Mouse (Mus musculus) erythroblast, embryonic 14.5 days (primary cell): Measurements from ENCODE around the gene Gmds. TPM values are rescaled to one million over a fixed set of nuclear protein-coding genes. Genes with fewer than 3 reads are reported as not detected.

Experiments used
- H3K27me3 ChIP-seq: 2 replicates; pipeline ENCODE4 v1.6.1; 2012; ENCODE audit warnings: inconsistent platforms; ENCODE audit not compliant: control insufficient read depth
- H3K36me3 ChIP-seq: 2 replicates; pipeline ENCODE4 v1.6.1; 2012; ENCODE audit warnings: mild to moderate bottlenecking, inconsistent platforms; ENCODE audit not compliant: control insufficient read depth
- H3K4me1 ChIP-seq: 2 replicates; pipeline ENCODE4 v1.6.1; 2012; ENCODE audit warnings: inconsistent platforms; ENCODE audit not compliant: control insufficient read depth
- H3K4me3 ChIP-seq: replicated peaks from 2 replicates; pipeline ENCODE3; 2012; ENCODE audit warnings: moderate library complexity, mild to moderate bottlenecking, inconsistent platforms
- H3K9me3 ChIP-seq: 2 replicates; pipeline ENCODE4 v1.6.1; 2012; ENCODE audit warnings: low read length, inconsistent platforms, mixed read lengths; ENCODE audit not compliant: control insufficient read depth
- GATA1 ChIP-seq: IDR thresholded peaks from 2 replicates; pipeline ENCODE4 v1.6.1; 2012; ENCODE audit warnings: low read length, inconsistent platforms, mixed read lengths
- TAL1 ChIP-seq: IDR thresholded peaks from 3 replicates; pipeline ENCODE4 v1.6.1; 2012; ENCODE audit warnings: low read length, inconsistent platforms, mixed read lengths
- polyA plus RNA-seq: library from polyadenylated mRNA; stranded (reverse); fragments of >175 nt; gene quantifications from 2 replicates; pipeline ENCODE4 v1.2.3, GENCODE M21; 2012

Gene Gmds
- polyA plus RNA-seq, 1 experiment = 1.2 TPM

DNA sequence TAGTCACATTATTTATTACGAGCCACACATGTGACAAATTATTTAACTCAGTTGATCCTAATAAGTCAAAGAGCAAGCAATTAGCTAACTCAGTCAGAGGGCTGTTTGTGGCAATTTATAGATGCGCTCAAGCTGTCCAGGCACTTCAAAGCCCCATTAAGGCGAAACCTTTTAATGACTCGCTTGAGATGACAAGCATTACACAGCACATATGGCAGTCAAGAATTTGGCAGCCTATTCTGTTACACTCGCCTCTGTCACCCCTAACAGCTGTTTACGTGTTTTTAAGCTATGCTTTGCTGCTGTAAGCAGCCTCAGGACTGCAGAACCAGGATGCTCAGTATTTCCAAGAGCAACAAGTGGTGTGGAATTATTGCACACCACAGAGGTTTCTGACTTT, 283.2 kb downstream of the Gmds start:
- no peaks in the 10 kb centered on the region for H3K4me1 ChIP-seq
- no peaks in the 10 kb centered on the region for H3K36me3 ChIP-seq
- TF ChIP-seq GATA1 (no peak), TAL1 (no peak)
- H3K9me3 ChIP-seq = no peaks in the 10 kb centered on the region
- H3K4me3 ChIP-seq = no peak overlapping the region
- no peaks in the 10 kb centered on the region for H3K27me3 ChIP-seq

DNA sequence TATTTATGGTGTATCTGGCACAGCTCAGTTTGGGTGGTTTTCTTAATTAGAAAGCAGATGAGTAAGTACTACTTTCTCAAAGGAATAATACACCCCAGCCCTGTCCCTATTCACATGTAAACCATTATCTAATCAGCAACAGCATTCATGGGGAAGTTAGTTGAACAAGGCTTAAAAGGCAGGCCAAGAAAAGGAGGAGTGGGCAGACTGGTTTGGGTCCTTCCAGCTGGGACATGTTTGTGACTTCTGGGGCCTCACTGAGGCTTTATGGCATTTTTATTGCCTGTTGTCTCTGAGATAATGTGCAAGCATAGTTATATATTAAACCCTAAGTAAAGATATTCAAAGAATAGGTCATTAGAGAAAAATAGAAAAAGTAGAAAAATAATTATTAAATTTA, 285.0 kb downstream of the Gmds start:
- no peak for TF ChIP-seq TAL1
- no peak for TF ChIP-seq GATA1
- H3K4me3 ChIP-seq = no peak overlapping the region

DNA sequence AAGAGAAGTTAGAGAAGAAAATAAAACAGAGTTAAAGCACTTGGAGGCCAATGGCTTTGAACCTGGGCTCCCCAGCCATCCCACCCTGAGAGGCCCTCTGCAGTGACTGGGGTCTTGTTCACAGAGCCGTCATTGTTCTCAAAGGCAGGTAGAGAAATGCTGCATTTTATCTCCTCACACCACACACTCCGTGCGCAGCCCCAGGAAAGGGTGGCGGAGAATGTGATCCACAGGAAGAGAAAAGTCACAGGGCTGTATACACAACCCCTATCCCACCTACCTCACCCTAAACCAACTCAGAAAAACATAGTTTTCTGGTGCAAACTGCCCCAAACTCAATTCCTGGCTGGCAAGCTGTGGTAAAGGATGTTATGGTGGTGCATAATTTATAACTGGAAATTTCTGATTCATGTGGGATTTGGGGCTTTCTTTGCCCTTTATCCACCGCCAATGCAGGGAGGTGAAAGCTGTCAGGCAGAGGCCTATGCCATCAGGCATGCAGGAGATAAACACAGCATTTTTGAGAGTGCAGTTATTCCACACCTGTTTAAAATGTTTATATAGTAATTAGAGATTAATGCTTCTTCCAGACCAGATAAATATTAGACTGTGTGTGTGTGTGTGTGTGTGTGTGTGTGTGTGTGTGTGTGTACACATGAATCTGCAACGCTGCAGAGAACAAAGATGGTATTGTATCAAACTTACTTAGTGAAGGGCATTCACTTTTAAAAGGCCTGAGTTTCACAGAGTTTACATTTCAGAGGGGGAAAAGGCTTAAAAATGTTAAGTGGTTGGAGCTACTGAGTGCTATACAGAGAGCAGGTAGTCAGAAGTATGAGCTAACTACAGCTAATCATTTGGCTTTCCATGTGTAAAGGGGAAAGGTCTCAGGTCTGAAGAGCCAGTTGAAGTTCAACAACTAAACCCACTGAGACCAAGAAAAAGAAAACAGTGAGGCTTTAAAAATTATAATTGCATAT, 290.3 kb downstream of the Gmds start:
- no peaks in the 10 kb centered on the region for H3K9me3 ChIP-seq
- no peaks in the 10 kb centered on the region for H3K4me1 ChIP-seq
- no peaks in the 10 kb centered on the region for H3K36me3 ChIP-seq
- no peaks in the 10 kb centered on the region for H3K27me3 ChIP-seq
- no peak for TF ChIP-seq GATA1
- TF ChIP-seq TAL1 = no peak
- no peak overlapping the region for H3K4me3 ChIP-seq

More for the DNA sequence above, 285.0 kb downstream of the Gmds start:
- Histone ChIP-seq H3K36me3 (no peaks in the 10 kb centered on the region), H3K27me3 (no peaks in the 10 kb centered on the region), H3K9me3 (no peaks in the 10 kb centered on the region), H3K4me1 (no peaks in the 10 kb centered on the region)

DNA sequence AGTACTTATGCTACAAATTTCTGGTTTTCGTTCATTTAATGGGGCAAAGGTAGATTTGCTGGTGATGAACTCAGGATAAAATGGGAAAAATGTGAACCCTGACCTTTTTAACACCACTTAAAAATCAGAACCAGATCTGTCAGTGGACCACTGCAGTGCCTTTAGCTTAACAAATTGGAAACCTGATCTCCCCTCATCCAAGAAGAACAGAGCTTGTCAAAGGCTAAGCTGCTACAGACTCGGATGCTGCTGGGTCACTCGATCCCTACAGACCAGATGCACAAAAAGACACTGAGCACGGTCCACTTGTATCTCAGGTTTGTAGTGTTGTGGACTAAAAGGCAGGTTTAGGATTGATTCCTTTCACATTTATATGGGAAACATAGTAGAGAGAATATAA, 291.6 kb downstream of the Gmds start:
- Histone ChIP-seq H3K36me3 (no peaks in the 10 kb centered on the region), H3K4me1 (no peaks in the 10 kb centered on the region), H3K27me3 (no peaks in the 10 kb centered on the region), H3K4me3 (no peak overlapping the region), H3K9me3 (no peaks in the 10 kb centered on the region)
- no peak for TF ChIP-seq TAL1
- no peak for TF ChIP-seq GATA1

DNA sequence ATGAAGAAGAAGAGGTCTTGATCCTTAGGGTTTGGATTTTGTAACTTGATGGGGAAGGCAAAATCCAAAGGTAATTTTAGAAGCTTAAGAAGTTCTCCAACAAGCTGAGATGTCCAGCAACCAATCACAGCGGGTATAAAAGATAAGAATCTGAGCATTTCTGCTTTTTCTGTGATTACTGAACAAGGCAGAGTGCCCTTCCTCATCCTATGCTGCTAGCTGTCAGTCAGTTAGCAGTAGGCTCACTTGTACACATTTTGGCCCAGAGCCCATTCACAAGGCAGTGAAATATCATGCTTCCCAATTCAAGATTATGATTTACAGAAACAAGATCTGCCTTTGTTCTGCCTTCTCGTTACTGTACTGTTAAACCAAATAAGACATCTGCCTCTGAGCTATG, 295.8 kb downstream of the Gmds start:
- H3K4me1 ChIP-seq = no peaks in the 10 kb centered on the region
- no peak for TF ChIP-seq TAL1
- no peak for TF ChIP-seq GATA1
- no peaks in the 10 kb centered on the region for H3K27me3 ChIP-seq
- no peak overlapping the region for H3K4me3 ChIP-seq
- H3K36me3 ChIP-seq = no peaks in the 10 kb centered on the region
- H3K9me3 ChIP-seq = no peaks in the 10 kb centered on the region

DNA sequence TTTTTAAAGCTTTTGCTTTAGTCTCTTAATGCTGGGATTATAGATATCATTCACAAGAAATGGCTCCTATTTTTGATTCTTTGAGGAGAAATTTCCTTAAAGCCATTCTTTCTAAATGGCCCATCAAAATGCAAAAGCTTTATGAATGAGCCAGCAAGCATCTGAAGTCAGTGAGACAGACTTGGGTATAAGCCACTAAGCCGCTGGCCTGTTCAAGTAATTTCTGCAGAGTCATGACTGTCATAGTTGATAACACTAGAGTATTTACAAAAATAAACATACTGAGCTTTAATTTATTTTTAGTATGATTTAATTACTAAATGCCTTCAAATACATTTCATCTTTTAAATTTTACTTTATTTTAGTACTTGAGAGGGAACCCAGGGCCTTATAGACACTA, 297.7 kb downstream of the Gmds start:
- Histone ChIP-seq H3K4me3 (no peak overlapping the region), H3K36me3 (no peaks in the 10 kb centered on the region), H3K27me3 (no peaks in the 10 kb centered on the region), H3K4me1 (no peaks in the 10 kb centered on the region), H3K9me3 (no peaks in the 10 kb centered on the region)
- TF ChIP-seq TAL1 (no peak), GATA1 (no peak)

DNA sequence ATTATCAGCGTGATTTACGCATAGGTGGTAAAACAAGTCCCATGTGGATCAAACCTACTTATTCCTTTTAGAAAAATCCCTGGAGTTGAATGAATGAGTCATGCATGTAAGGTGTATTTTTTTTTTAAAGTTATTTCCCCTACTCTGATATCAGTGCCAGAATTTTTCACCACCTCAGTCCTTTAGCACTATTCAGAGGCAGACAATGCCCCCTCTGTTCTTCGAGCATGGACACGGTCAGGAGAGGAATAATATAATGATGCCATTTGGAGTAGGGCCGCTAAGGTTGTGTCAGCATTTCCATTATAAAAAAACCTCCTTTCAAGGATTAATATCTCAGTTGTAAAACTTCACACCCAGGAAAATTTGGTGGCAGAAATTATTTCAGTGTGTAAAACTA, 301.6 kb downstream of the Gmds start:
- Histone ChIP-seq H3K36me3 (no peaks in the 10 kb centered on the region), H3K4me3 (no peak overlapping the region), H3K27me3 (no peaks in the 10 kb centered on the region), H3K9me3 (no peaks in the 10 kb centered on the region), H3K4me1 (no peaks in the 10 kb centered on the region)
- TF ChIP-seq TAL1 = no peak
- no peak for TF ChIP-seq GATA1

DNA sequence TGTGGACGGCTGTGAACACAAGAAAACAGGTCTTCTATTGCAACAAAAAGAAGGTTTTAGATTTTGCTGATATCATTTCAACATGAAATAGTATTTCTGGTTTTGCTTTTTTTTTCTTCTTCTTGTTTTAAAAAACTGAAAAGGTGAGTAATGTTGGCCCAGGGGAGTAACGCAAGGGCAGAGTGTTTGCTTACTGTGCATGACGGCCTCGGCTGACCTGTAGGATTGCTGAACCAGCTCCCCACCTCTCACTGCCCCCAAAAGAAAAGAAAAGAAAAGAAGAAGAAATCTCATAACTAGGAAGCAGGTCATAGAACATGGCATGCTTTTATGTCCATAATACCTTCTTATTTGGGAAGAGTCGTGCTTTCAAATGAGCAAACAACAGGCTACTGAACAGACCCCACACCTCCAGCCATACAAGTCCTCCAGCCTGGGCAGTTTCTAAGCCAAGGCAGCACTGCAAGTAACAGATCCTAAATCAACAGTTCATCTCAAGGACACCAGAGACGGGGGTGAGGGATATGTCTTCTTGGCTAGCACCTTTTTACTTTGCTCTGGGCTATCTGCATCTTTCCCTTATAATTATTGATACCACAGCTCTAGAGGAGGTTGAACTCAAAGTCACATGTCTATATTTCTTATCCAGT, 303.6 kb downstream of the Gmds start:
- TF ChIP-seq GATA1 (no peak), TAL1 (no peak)
- Histone ChIP-seq H3K27me3 (no peaks in the 10 kb centered on the region), H3K4me1 (no peaks in the 10 kb centered on the region), H3K36me3 (no peaks in the 10 kb centered on the region), H3K9me3 (no peaks in the 10 kb centered on the region), H3K4me3 (no peak overlapping the region)

DNA sequence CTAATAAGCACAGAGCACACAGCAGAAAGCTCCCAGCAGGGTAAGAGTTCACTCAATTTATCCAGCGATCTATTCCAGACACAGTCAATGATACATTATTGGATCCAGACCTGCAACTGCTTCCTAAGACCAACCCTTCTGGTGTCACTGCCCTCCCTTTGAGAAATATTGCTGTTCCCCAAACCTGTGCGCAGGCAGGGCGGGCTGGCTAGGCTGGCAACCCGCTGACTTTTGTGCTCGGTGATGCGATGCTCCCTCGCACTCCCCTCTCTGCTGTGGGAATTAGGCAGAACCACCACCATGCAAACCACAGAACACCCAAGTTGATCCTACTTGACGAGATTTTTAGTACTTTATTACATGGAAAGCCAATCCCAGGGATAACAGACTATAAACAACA, 304.4 kb downstream of the Gmds start:
- no peaks in the 10 kb centered on the region for H3K36me3 ChIP-seq
- no peaks in the 10 kb centered on the region for H3K27me3 ChIP-seq
- H3K4me3 ChIP-seq = no peak overlapping the region
- no peaks in the 10 kb centered on the region for H3K9me3 ChIP-seq
- no peaks in the 10 kb centered on the region for H3K4me1 ChIP-seq
- TF ChIP-seq TAL1 = no peak
- no peak for TF ChIP-seq GATA1
